ENCODE assay signal across 26 mouse cellular contexts in genomic region chr6:140580170-140580569, GRCm38 (mm10).
"Had no signal": no experiment of that assay in that cellular context is flagged by ENCODE, and none has a peak within 500 bp of the region (broad histone marks: within the 10 kb centered on the region; RNA-seq: fewer than 3 reads in every experiment).

No protein-coding gene starts in this region.

- H3K4me3 ChIP-seq: gastrocnemius, adult 2 months; heart, adult 2 months; heart, embryonic 13.5 days; heart, embryonic 15.5 days; hindbrain, embryonic 13.5 days; hindbrain, embryonic 15.5 days; kidney, embryonic 15.5 days; limb, embryonic 13.5 days; limb, embryonic 15.5 days; liver, embryonic 12.5 days had no signal

- H3K9me3 ChIP-seq: heart, embryonic 15.5 days; hindbrain, embryonic 13.5 days; hindbrain, embryonic 15.5 days; kidney, embryonic 15.5 days; limb, embryonic 13.5 days; limb, embryonic 15.5 days; liver, embryonic 12.5 days had no signal

- H3K27me3 ChIP-seq: heart, embryonic 13.5 days; heart, embryonic 15.5 days; hindbrain, embryonic 13.5 days; hindbrain, embryonic 15.5 days; kidney, embryonic 15.5 days; limb, embryonic 13.5 days; limb, embryonic 15.5 days; liver, embryonic 12.5 days had no signal

- H3K4me1 ChIP-seq: hindbrain, embryonic 13.5 days; hindbrain, embryonic 15.5 days; kidney, embryonic 15.5 days; limb, embryonic 13.5 days; limb, embryonic 15.5 days had no signal

- H3K9ac ChIP-seq: heart, embryonic 13.5 days; heart, embryonic 15.5 days; hindbrain, embryonic 13.5 days; hindbrain, embryonic 15.5 days; kidney, embryonic 15.5 days; limb, embryonic 13.5 days; limb, embryonic 15.5 days; liver, embryonic 12.5 days had no signal

- H3K27ac ChIP-seq: gastrocnemius, adult 2 months; heart, adult 2 months; heart, embryonic 13.5 days; heart, embryonic 15.5 days; hindbrain, embryonic 13.5 days; hindbrain, embryonic 15.5 days; hindbrain, postnatal 0 days; kidney, embryonic 15.5 days; kidney, postnatal 0 days; limb, embryonic 13.5 days; limb, embryonic 15.5 days; liver, embryonic 12.5 days had no signal

- DNase-seq: gastrocnemius, adult 2 months; gastrocnemius, postnatal 10 days; gastrocnemius, postnatal 25 days; heart, adult 11 months; heart, adult 2 months; heart, postnatal 14 days; heart, postnatal 36 days; kidney, adult 11 months; kidney, adult 2 months; kidney, adult 9 months; kidney, postnatal 14 days; kidney, postnatal 36 days; layer of hippocampus, adult 9-11 months; layer of hippocampus, postnatal 36 days; left cerebral cortex, postnatal 4 days had no signal

- ATAC-seq: hindbrain, postnatal 0 days; intestine, embryonic 16.5 days; liver, embryonic 12.5 days had no signal
